Mouse (Mus musculus) neural tube, embryonic 10.5 days (tissue): ENCODE data around the gene Tead2.

ENCODE experiments used
- DNase-seq: peaks from one replicate; pipeline ENCODE4 v3.0.0-alpha.2; 2017; ENCODE audit warnings: low spot score; ENCODE audit errors: extremely low spot score

Gene Tead2

GRCm38 (mm10) chr7:45257063-45257840 lies 41.7 kb downstream of the Tead2 start:
- DNase-seq = no peak

- no peak for DNase-seq
Observed at GRCm38 (mm10) chr7:45259281-45259680, 43.7 kb downstream of the Tead2 start.

- no peak for DNase-seq
Observed at GRCm38 (mm10) chr7:45262266-45262665, 46.7 kb downstream of the Tead2 start.

- DNase-seq = no peak
Observed at GRCm38 (mm10) chr7:45263006-45263607, 47.6 kb downstream of the Tead2 start.

- DNase-seq = no peak
Observed at GRCm38 (mm10) chr7:45264348-45264747, 48.8 kb downstream of the Tead2 start.

- no peak for DNase-seq
Observed at GRCm38 (mm10) chr7:45265518-45265917, 50.0 kb downstream of the Tead2 start.

GRCm38 (mm10) chr7:45272786-45273412 lies 57.3 kb downstream of the Tead2 start:
- DNase-seq = no peak

- DNase-seq = no peak
Observed at GRCm38 (mm10) chr7:45273672-45274071, 58.1 kb downstream of the Tead2 start.

- peak; percentile 81 for DNase-seq
Observed at GRCm38 (mm10) chr7:45277136-45277760, 61.7 kb downstream of the Tead2 start, which contains the start of gene Slc6a21. Gene Slc6a21 (plus strand): TSS chr7:45277513.
